Mouse (Mus musculus) forebrain, embryonic 12.5 days (tissue): ENCODE measurements around the gene Ccdc32. TPM values are rescaled to one million over a fixed set of nuclear protein-coding genes. Genes with fewer than 3 reads are reported as not detected.

Experiments
- ATAC-seq: fragments of 200-750 bp; cut with Nextera tagmentation; 2 replicates; pipeline ENCODE4 v1.8.0; 2017; ENCODE audit warnings: moderate TSS enrichment; ENCODE audit not compliant: low FRiP score
- H3K27ac ChIP-seq: fragments of 300-500 bp; sonication (generic); 2 replicates; pipeline ENCODE4 v1.5.1; 2016; ENCODE audit warnings: mild to moderate bottlenecking
- H3K27me3 ChIP-seq: fragments of 300-500 bp; sonication (generic); 2 replicates; pipeline ENCODE4 v1.6.1; 2016; ENCODE audit warnings: mild to moderate bottlenecking
- H3K36me3 ChIP-seq: fragments of 300-500 bp; sonication (generic); replicated peaks from 2 replicates; pipeline ENCODE4 v1.6.1; 2016; ENCODE audit warnings: mild to moderate bottlenecking
- H3K4me1 ChIP-seq: fragments of 300-500 bp; sonication (generic); 2 replicates; pipeline ENCODE4 v1.6.1; 2016
- H3K4me2 ChIP-seq: fragments of 300-500 bp; sonication (generic); 2 replicates; pipeline ENCODE4 v1.6.1; 2016; ENCODE audit warnings: mild to moderate bottlenecking, moderate library complexity
- H3K4me3 ChIP-seq: fragments of 300-500 bp; sonication (generic); replicated peaks from 2 replicates; pipeline ENCODE4 v1.5.1; 2016; ENCODE audit warnings: mild to moderate bottlenecking
- H3K9ac ChIP-seq: fragments of 300-500 bp; sonication (generic); 2 replicates; pipeline ENCODE4 v1.6.1; 2016; ENCODE audit warnings: mild to moderate bottlenecking
- H3K9me3 ChIP-seq: fragments of 300-500 bp; sonication (generic); 2 replicates; pipeline ENCODE4 v1.6.1; 2016
- WGBS: fragments of 180-500 bp; shearing (Covaris S2); methylation state at CpG from one replicate; pipeline ENCODE4 v1.1.7; 2016; 5-methylcytosine and 5-hydroxymethylcytosine counted together
- polyA plus RNA-seq: library from polyadenylated mRNA; unstranded; fragments of >200 nt; fragmentation: Nextera tagmentation; extraction: Ambion mirVana; gene quantifications from 2 replicates; pipeline ENCODE4 v1.2.1, GENCODE M21; 2016

Ccdc32 gene
- polyA plus RNA-seq, 1 experiment from 2014 or later, result 26.4 TPM

GRCm38 (mm10) chr2:119006886-119007285, 22.3 kb downstream of the Ccdc32 start:
- no peak for ATAC-seq
- H3K4me1 ChIP-seq, result no peaks in the 10 kb centered on the region
- WGBS, result 90% methylated on average over 7 of the region's 7 CpGs
- H3K4me3 ChIP-seq, result no peak overlapping the region
- H3K4me2 ChIP-seq, result no peak overlapping the region
- H3K27me3 ChIP-seq, result no peaks in the 10 kb centered on the region
- H3K27ac ChIP-seq, result no peak overlapping the region
- no peaks in the 10 kb centered on the region for H3K9me3 ChIP-seq
- H3K9ac ChIP-seq, result no peak overlapping the region
- no peaks in the 10 kb centered on the region for H3K36me3 ChIP-seq

GRCm38 (mm10) chr2:118999025-118999639, 30.1 kb downstream of the Ccdc32 start:
- Histone ChIP-seq H3K9ac (no peak overlapping the region), H3K9me3 (no peaks in the 10 kb centered on the region), H3K4me2 (no peak overlapping the region), H3K4me1 (peaks cover 18% of the 10 kb centered on the region), H3K36me3 (no peaks in the 10 kb centered on the region), H3K27ac (no peak overlapping the region), H3K27me3 (peaks cover 19% of the 10 kb centered on the region; the same call in 1 of the 2 replicates), H3K4me3 (no peak overlapping the region)
- no peak for ATAC-seq
- WGBS, result 66% methylated on average over 3 of the region's 3 CpGs

GRCm38 (mm10) chr2:118998115-118998866, 30.9 kb downstream of the Ccdc32 start:
- ATAC-seq, result no peak
- 81% methylated on average over 6 of the region's 6 CpGs for WGBS

GRCm38 (mm10) chr2:118996798-118997105, 32.4 kb downstream of the Ccdc32 start:
- Histone ChIP-seq H3K4me2 (no peak overlapping the region), H3K4me3 (no peak overlapping the region), H3K4me1 (peaks cover 18% of the 10 kb centered on the region), H3K36me3 (no peaks in the 10 kb centered on the region), H3K27me3 (peaks cover 19% of the 10 kb centered on the region; the same call in 1 of the 2 replicates), H3K27ac (0 out of 2 replicates have a peak overlapping the region, but pooled peaks have one; percentile 21), H3K9me3 (no peaks in the 10 kb centered on the region), H3K9ac (no peak overlapping the region)
- ATAC-seq, result no peak
- WGBS, result 46% methylated on average over 1 of the region's 1 CpGs

More at GRCm38 (mm10) chr2:118998115-118998866, 30.9 kb downstream of the Ccdc32 start:
- peaks cover 19% of the 10 kb centered on the region; the same call in 1 of the 2 replicates for H3K27me3 ChIP-seq
- H3K9ac ChIP-seq, result no peak overlapping the region
- H3K4me2 ChIP-seq, result no peak overlapping the region
- peaks cover 18% of the 10 kb centered on the region for H3K4me1 ChIP-seq
- H3K9me3 ChIP-seq, result no peaks in the 10 kb centered on the region
- H3K4me3 ChIP-seq, result no peak overlapping the region
- H3K27ac ChIP-seq, result no peak overlapping the region
- no peaks in the 10 kb centered on the region for H3K36me3 ChIP-seq

DNA sequence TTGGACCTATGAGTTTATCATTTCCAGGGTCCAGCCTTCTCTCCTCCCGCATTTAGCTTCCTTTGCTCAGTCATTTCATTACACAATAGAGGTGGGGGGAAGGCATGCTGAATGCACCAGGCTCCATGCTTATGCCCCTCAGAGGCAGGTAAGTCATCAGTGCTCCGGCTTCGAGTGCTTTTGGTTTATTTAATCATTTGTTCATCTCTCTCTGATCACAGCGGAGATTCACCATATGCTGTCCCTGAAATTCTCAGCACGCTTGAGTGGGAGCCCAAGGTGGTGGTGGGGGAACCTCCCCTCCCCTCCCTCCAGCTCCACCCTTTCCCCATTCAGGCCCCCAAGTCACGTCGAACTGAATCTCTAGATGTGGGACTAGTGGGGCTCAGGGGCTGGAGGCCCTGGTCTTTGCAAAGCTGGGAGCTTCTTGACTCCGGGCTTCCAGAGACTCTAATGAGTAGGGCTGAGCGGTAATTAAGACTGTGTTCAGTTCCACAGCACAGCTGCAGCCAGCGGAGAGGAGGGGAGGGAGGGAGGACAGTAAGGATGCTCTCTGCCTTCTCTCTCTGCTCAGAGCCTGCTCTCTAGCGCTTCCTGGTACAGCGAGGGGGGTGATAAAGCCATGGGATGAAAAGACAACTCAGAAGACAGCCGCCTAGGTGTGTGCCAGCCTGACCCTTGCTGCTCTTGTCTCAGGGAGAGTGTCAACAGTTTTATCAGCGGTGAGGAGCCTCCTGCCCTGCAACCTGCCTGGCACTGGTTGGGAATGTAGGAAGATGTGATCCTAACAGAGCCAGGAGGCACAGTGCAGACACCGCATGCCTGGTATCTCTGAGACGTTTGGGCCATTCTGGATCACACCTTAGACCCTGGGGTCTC, 33.0 kb downstream of the Ccdc32 start:
- WGBS, result 37% methylated on average over 16 of the region's 16 CpGs

GRCm38 (mm10) chr2:118995490-118995889, 33.7 kb downstream of the Ccdc32 start:
- whole genome bisulfite sequencing, result 61% methylated on average over 5 of the region's 5 CpGs
- 0 out of 2 replicates have a peak overlapping the region, but pooled peaks have one; percentile 5 for H3K27ac ChIP-seq
- H3K4me1 ChIP-seq, result peaks cover 18% of the 10 kb centered on the region
- H3K4me3 ChIP-seq, result no peak overlapping the region
- H3K4me2 ChIP-seq, result no peak overlapping the region
- H3K27me3 ChIP-seq, result peaks cover 19% of the 10 kb centered on the region; the same call in 1 of the 2 replicates
- no peak overlapping the region for H3K9ac ChIP-seq
- no peak for ATAC-seq
- H3K9me3 ChIP-seq, result no peaks in the 10 kb centered on the region
- no peaks in the 10 kb centered on the region for H3K36me3 ChIP-seq

More for the DNA sequence above, 33.0 kb downstream of the Ccdc32 start:
- Histone ChIP-seq H3K4me2 (peak overlapping the region; percentile 21; the same call in 1 of the 2 replicates), H3K36me3 (no peaks in the 10 kb centered on the region), H3K27me3 (peaks cover 19% of the 10 kb centered on the region; the same call in 1 of the 2 replicates), H3K9ac (no peak overlapping the region), H3K4me1 (peaks cover 18% of the 10 kb centered on the region), H3K4me3 (no peak overlapping the region), H3K9me3 (no peaks in the 10 kb centered on the region), H3K27ac (peak overlapping the region; percentile 31; the same call in 1 of the 2 replicates)
- peak; percentile 57; the same call in 1 of the 2 replicates for ATAC-seq

DNA sequence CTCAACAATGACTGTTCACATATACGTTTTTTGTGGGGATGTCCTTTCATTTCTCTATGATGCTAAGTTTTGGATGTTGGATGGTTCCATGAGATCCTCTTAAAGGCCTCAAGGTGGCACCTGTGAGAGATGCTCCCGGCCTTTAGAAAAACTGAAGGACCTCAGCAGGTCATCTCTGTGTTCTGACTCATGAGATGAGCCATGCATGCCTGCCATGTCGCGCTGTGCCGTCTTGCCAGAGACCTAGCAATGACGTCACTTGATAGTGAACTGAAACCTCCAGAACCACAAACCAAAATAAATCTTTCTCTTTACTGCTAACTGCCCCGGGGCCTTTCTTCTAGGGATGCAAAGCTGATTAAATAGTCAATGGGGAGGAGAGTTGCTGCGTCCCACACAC, 45.4 kb downstream of the Ccdc32 start:
- WGBS, result 86% methylated on average over 8 of the region's 8 CpGs
- Histone ChIP-seq H3K27me3 (peaks cover 3% of the 10 kb centered on the region; the same call in 1 of the 2 replicates), H3K9ac (no peak overlapping the region), H3K9me3 (no peaks in the 10 kb centered on the region), H3K4me1 (no peaks in the 10 kb centered on the region), H3K4me2 (no peak overlapping the region), H3K36me3 (no peaks in the 10 kb centered on the region), H3K27ac (no peak overlapping the region), H3K4me3 (no peak overlapping the region)
- ATAC-seq, result no peak

DNA sequence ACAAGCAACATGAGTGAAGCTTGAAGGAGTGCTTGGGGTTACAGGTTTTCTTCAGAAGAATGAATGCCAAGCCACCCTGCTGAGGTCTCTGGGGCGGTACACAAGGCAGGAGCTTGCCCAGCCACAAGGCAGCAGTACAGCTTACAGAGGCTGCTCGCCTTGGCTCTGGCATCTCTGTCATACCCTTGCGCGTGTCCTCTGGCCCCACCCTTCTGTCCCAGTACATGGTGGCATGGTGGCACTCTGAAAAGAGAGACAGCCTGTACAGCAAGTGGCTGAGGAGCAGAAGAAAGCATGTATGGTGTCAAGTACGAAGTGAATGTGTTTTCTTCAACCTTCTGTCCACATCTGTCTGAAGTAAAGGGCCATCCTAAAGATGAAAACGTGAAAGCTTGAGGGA, 48.4 kb downstream of the Ccdc32 start:
- H3K27me3 ChIP-seq, result peaks cover 27% of the 10 kb centered on the region
- no peaks in the 10 kb centered on the region for H3K36me3 ChIP-seq
- H3K27ac ChIP-seq, result no peak overlapping the region
- H3K9ac ChIP-seq, result no peak overlapping the region
- no peaks in the 10 kb centered on the region for H3K9me3 ChIP-seq
- 71% methylated on average over 6 of the region's 6 CpGs for WGBS
- peaks cover 11% of the 10 kb centered on the region; the same call in 1 of the 2 replicates for H3K4me1 ChIP-seq
- H3K4me2 ChIP-seq, result no peak overlapping the region
- H3K4me3 ChIP-seq, result no peak overlapping the region
- no peak for ATAC-seq

- WGBS, result 21% methylated on average over 6 of the region's 6 CpGs
- H3K4me2 ChIP-seq, result no peak overlapping the region
- no peaks in the 10 kb centered on the region for H3K36me3 ChIP-seq
- no peak for ATAC-seq
- H3K27ac ChIP-seq, result no peak overlapping the region
- H3K27me3 ChIP-seq, result peaks cover 54% of the 10 kb centered on the region
- H3K4me3 ChIP-seq, result no peak overlapping the region
- peaks cover 17% of the 10 kb centered on the region; the same call in 1 of the 2 replicates for H3K4me1 ChIP-seq
- H3K9me3 ChIP-seq, result no peaks in the 10 kb centered on the region
- no peak overlapping the region for H3K9ac ChIP-seq
Measured at GRCm38 (mm10) chr2:118978064-118978463, 51.1 kb downstream of the Ccdc32 start.

DNA sequence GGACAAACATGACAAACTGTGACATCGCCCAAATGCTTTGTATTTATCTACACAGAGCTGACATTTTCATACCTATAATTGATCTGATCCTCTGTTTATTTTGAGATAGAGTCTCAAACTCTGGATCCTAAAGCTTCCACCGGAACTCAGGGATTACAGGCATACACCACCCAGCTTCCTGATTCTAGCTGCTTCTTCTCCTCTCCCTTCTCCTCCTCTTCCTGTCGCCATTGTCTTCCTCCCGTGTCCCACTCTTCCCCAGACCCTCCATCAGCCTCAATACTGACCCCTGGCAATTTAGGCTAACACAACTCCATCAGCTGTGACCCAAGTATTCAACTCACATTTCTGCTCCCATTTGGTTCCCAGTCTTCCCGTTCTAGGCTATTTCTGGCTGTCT, 52.3 kb downstream of the Ccdc32 start:
- peak overlapping the region; percentile 52 for H3K4me3 ChIP-seq
- H3K27ac ChIP-seq, result no peak overlapping the region
- no peak overlapping the region for H3K9ac ChIP-seq
- H3K36me3 ChIP-seq, result no peaks in the 10 kb centered on the region
- no peaks in the 10 kb centered on the region for H3K9me3 ChIP-seq
- peak overlapping the region; percentile 85 for H3K4me2 ChIP-seq
- peaks cover 19% of the 10 kb centered on the region; the same call in 1 of the 2 replicates for H3K4me1 ChIP-seq
- ATAC-seq, result no peak
- 19% methylated on average over 5 of the region's 5 CpGs for WGBS
- peaks cover 55% of the 10 kb centered on the region for H3K27me3 ChIP-seq

GRCm38 (mm10) chr2:118976282-118976929, 52.8 kb downstream of the Ccdc32 start:
- peak overlapping the region; percentile 85 for H3K4me2 ChIP-seq
- 2% methylated on average over 57 of the region's 57 CpGs for WGBS
- H3K27ac ChIP-seq, result no peak overlapping the region

More at GRCm38 (mm10) chr2:118976282-118976929, 52.8 kb downstream of the Ccdc32 start:
- ATAC-seq, result peak; percentile 81
- Histone ChIP-seq H3K4me1 (peaks cover 19% of the 10 kb centered on the region; the same call in 1 of the 2 replicates), H3K9ac (peak overlapping the region; percentile 74), H3K27me3 (peaks cover 60% of the 10 kb centered on the region), H3K9me3 (no peaks in the 10 kb centered on the region), H3K4me3 (peak overlapping the region; percentile 52), H3K36me3 (no peaks in the 10 kb centered on the region)
